Mouse (Mus musculus): ENCODE data around the gene Limd2. TPM values are rescaled to one million over a fixed set of nuclear protein-coding genes. Genes with fewer than 3 reads are reported as not detected.

Gene Limd2
- 100 to 1,000 TPM; 463 to 554 TPM for total RNA-seq (2023)

DNA sequence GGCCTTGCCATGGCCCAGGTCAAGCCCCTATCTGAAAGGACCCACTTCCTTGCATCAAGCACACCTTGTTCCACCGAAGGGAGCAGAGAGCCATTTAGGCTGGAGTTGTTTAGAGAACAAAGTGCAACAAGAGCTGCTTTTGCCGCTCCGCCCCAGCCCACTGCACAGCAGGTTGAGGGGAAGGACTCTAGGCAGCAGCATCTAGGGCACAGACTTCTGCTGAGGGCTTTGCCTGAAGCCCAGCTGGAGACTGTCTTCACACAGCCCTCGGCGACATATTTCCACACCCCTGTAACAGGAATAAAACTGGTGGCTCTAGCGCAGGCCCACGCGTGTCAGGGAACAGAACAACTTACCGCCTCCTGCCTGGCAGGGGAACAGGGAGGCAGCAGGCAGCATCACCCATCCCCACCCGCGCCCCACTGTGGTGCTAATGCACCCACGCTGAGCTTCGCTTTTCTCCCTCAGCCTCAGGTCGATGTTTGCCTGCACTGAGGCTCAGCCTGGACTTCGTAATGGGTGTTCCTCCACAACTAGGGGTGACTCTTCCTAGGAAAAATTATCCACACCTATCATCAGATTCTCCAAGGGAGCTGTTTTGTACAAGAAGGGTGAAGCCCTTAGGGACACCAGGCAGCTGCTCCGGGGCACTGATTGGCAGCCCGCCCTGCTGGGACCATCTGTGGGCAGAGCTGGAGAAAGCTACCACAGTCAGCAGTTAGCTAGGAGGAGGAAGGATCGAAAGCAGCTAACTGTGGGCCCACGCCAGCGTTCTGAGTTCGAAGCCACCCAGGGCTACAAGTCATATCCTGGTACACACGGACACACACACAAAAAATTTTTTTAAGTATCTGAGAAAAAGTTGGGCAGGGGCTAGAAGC lies at the start of gene Limd2, which contains the start of gene Gm10840:
Gene Limd2 (minus strand): TSS at position 20 of the 881 bp plus-strand sequence.
Gene Gm10840 (plus strand): TSS at position 10 of the 881 bp plus-strand sequence.

DNA sequence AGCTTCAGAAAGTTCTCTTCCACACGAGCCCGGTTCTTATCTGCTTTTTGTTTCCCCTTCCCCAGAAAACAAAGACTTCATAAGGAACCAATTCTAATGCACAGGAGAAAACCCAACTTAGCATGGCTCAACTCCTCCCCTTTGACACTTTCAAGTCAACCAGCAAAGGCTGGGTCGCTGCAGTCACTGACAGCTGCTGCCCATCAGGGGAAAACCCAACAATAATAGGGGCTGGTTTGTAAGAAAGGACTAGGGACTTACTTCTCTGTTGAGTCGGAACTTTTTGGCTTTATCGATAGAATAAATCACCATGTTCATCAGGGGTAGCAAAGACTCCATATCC lies 41.4 kb upstream of the Limd2 start, which contains the start of gene Strada:
Gene Strada (minus strand): TSS at position 46 of the 343 bp plus-strand sequence.

Other genes with a start within 250 kb of the Limd2 start
- gene Cyb561, start 207.5 kb downstream of the Limd2 start, total RNA-seq (2023) = not detected
- gene Ace, start 192.9 kb downstream of the Limd2 start, total RNA-seq (2023) = under 1 TPM in 1 of 2 experiments, not detected in 1; 0.24 TPM
- gene Ace3, start 166.2 kb downstream of the Limd2 start, total RNA-seq (2023) = not detected
- gene Kcnh6, start 152.7 kb downstream of the Limd2 start, total RNA-seq (2023) = under 1 TPM in 1 of 2 experiments, not detected in 1; 0.26 TPM
- gene Dcaf7, start 124.0 kb downstream of the Limd2 start, total RNA-seq (2023) = 10 to 100 TPM; 78.3 to 84.5 TPM
- 10 to 100 TPM in 1 of 2 experiments, 1 to 10 TPM in 1; 7.7 to 12.7 TPM for gene Taco1, start 94.8 kb downstream of the Limd2 start, total RNA-seq (2023)
- gene Map3k3, start 76.2 kb downstream of the Limd2 start, total RNA-seq (2023) = 100 to 1,000 TPM; 121 to 133 TPM
- 10 to 100 TPM in 1 of 2 experiments, 1 to 10 TPM in 1; 4.0 to 15.8 TPM for gene Gm10840, start within 50 bp of the Limd2 start, total RNA-seq (2023)
- 10 to 100 TPM; 41.1 to 48.4 TPM for gene Strada, start 41.3 kb upstream of the Limd2 start, total RNA-seq (2023)
- 10 to 100 TPM; 44.7 to 47.6 TPM for gene Ccdc47, start 55.5 kb upstream of the Limd2 start, total RNA-seq (2023)
- gene Ddx42, start 56.1 kb upstream of the Limd2 start, total RNA-seq (2023) = 10 to 100 TPM; 74.1 to 75.4 TPM
- 10 to 100 TPM; 73.2 to 73.5 TPM for gene Ftsj3, start 95.2 kb upstream of the Limd2 start, total RNA-seq (2023)
- 10 to 100 TPM; 54.6 to 62.8 TPM for gene Psmc5, start 95.3 kb upstream of the Limd2 start, total RNA-seq (2023)
- gene Smarcd2, start 112.1 kb upstream of the Limd2 start, total RNA-seq (2023) = 100 to 1,000 TPM; 164 to 173 TPM
- under 1 TPM in 1 of 2 experiments, not detected in 1; 0.18 TPM for gene Tcam1, start 115.8 kb upstream of the Limd2 start, total RNA-seq (2023)
- gene Gh, start 141.0 kb upstream of the Limd2 start, total RNA-seq (2023) = 10 to 100 TPM; 10.4 to 10.9 TPM
- gene Cd79b, start 153.9 kb upstream of the Limd2 start, total RNA-seq (2023) = 1,000 to 10,000 TPM; 1,785 to 1,834 TPM
- gene Scn4a, start 192.4 kb upstream of the Limd2 start, total RNA-seq (2023) = 10 to 100 TPM; 22.0 to 23.5 TPM
- not detected for gene Prr29, start 204.6 kb upstream of the Limd2 start, total RNA-seq (2023)
- gene Icam2, start 227.2 kb upstream of the Limd2 start, total RNA-seq (2023) = 100 to 1,000 TPM; 104 to 109 TPM

Measured in B cell, adult 67 days (primary cell).